Mouse (Mus musculus): ENCODE results near the gene Meis2. TPM values are rescaled to one million over a fixed set of nuclear protein-coding genes. Genes with fewer than 3 reads are reported as not detected.

The Meis2 gene
- polyA plus RNA-seq, 1 experiment from 2014 or later, result 33.1 TPM

DNA sequence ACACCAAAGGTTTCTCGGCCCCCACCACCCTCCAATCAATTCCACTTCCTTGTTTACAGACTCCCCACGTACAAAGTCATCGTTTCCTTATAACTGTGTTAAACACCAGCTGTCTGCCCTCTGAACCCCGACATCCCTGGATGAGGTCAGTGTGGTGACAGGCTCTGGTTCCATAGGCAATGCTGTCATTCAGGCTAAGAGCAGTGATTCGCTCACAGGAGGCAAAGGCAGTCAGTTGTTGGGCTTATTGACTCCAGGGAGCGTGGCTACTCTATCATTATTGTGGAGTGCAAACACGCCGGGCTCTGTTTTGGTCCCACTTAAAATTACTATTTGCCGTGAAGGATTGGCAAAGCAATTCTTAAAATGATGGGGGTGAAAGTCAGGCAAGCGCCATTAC, 182.1 kb downstream of the Meis2 start:
- no peak for DNase-seq
- TF ChIP-seq CTCF (IDR thresholded peaks at IDR 0.05; ENCODE audit: low read depth), result no peak
- no peak overlapping the region for H3K9ac ChIP-seq
- no peaks in the 10 kb centered on the region for H3K36me3 ChIP-seq (ENCODE audit: insufficient read depth)
- no peaks in the 10 kb centered on the region for H3K4me1 ChIP-seq (ENCODE audit: insufficient read depth)
- no peak overlapping the region for H3K4me3 ChIP-seq (ENCODE audit: low read depth, low read length)
- H3K27ac ChIP-seq (ENCODE audit: low read depth), result no peak overlapping the region
- no peaks in the 10 kb centered on the region for H3K9me3 ChIP-seq (ENCODE audit: low read depth, low read length)
- H3K27me3 ChIP-seq (ENCODE audit: insufficient read depth, low read length), result no peaks in the 10 kb centered on the region
- 55% methylated on average over 10 of the region's 10 CpGs for WGBS
- no peak overlapping the region for H3K4me2 ChIP-seq
- no peak for ATAC-seq (ENCODE audit: insufficient read depth)

GRCm38 (mm10) chr2:115875802-115876531, 189.7 kb downstream of the Meis2 start:
- WGBS, result 18% methylated on average over 8 of the region's 8 CpGs
- peak; percentile 68 for ATAC-seq (ENCODE audit: insufficient read depth)
- peaks cover 11% of the 10 kb centered on the region for H3K4me1 ChIP-seq (ENCODE audit: insufficient read depth)

DNA sequence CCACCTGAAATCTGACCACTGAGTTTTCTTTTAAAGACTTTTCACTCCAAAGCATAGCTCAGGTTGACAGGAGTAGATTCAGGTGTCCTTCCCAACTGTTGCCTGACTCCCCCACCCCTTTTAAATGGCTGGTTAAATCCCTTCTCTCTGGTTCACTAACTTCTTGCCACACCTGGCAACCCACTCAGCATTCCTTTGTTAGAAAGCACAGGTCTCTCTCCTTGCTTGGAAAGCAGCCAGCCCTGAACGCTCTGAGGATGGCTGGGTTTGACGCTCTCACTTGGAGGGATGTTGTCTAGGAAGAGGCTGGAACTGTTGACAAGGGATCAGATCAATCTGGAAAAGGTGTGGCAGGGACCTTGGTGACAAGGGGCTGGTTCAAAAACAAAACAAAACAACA, 192.8 kb downstream of the Meis2 start:
- whole genome bisulfite sequencing, result 40% methylated on average over 2 of the region's 2 CpGs
- Histone ChIP-seq H3K36me3 (ENCODE audit: insufficient read depth) (no peaks in the 10 kb centered on the region; the same call in none of the 2 replicates), H3K4me1 (ENCODE audit: insufficient read depth) (peaks cover 15% of the 10 kb centered on the region), H3K27me3 (ENCODE audit: insufficient read depth, low read length) (no peaks in the 10 kb centered on the region), H3K9me3 (ENCODE audit: low read depth, low read length) (no peaks in the 10 kb centered on the region), H3K4me3 (ENCODE audit: low read depth, low read length) (no peak overlapping the region), H3K9ac (no peak overlapping the region), H3K27ac (ENCODE audit: low read depth) (no peak overlapping the region), H3K4me2 (no peak overlapping the region)
- no peak for TF ChIP-seq CTCF (IDR thresholded peaks at IDR 0.05; ENCODE audit: low read depth)
- DNase-seq, result peak; percentile 71
- ATAC-seq (ENCODE audit: insufficient read depth), result peak; percentile 48

More at GRCm38 (mm10) chr2:115875802-115876531, 189.7 kb downstream of the Meis2 start:
- no peak for TF ChIP-seq CTCF (IDR thresholded peaks at IDR 0.05; ENCODE audit: low read depth)
- H3K9me3 ChIP-seq (ENCODE audit: low read depth, low read length), result no peaks in the 10 kb centered on the region
- H3K27me3 ChIP-seq (ENCODE audit: insufficient read depth, low read length), result no peaks in the 10 kb centered on the region
- DNase-seq, result peak; percentile 69
- H3K27ac ChIP-seq (ENCODE audit: low read depth), result no peak overlapping the region
- no peak overlapping the region for H3K4me2 ChIP-seq
- H3K9ac ChIP-seq, result no peak overlapping the region
- no peak overlapping the region for H3K4me3 ChIP-seq (ENCODE audit: low read depth, low read length)
- H3K36me3 ChIP-seq (ENCODE audit: insufficient read depth), result no peaks in the 10 kb centered on the region

DNA sequence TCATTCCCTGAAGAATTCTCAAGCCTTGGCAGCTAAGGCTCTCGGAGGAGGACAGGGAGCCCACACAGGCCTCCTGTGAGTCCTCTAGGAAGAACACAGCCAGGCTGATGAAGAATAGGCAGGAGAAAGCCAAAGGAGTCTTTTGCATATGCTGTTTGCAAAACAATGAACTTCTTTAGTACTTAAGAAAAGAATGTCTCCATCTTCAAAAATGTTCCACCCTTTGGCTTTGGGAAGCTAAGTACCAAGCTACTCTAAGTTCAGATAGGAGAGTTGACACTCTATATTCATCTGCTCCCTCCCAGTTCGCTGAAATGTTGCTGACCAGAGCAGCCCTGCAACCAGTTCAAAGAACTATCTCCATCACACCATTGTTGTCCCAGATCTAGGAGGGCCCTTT, 195.7 kb downstream of the Meis2 start:
- Histone ChIP-seq H3K4me3 (ENCODE audit: low read depth, low read length) (no peak overlapping the region), H3K4me1 (ENCODE audit: insufficient read depth) (peaks cover 8% of the 10 kb centered on the region), H3K9ac (no peak overlapping the region), H3K4me2 (no peak overlapping the region), H3K27me3 (ENCODE audit: insufficient read depth, low read length) (no peaks in the 10 kb centered on the region), H3K36me3 (ENCODE audit: insufficient read depth) (peaks cover 14% of the 10 kb centered on the region), H3K27ac (ENCODE audit: low read depth) (no peak overlapping the region), H3K9me3 (ENCODE audit: low read depth, low read length) (no peaks in the 10 kb centered on the region)
- ATAC-seq (ENCODE audit: insufficient read depth) (no peak), DNase-seq (no peak)
- 49% methylated on average over 2 of the region's 2 CpGs for WGBS
- TF ChIP-seq CTCF (IDR thresholded peaks at IDR 0.05; ENCODE audit: low read depth), result no peak

DNA sequence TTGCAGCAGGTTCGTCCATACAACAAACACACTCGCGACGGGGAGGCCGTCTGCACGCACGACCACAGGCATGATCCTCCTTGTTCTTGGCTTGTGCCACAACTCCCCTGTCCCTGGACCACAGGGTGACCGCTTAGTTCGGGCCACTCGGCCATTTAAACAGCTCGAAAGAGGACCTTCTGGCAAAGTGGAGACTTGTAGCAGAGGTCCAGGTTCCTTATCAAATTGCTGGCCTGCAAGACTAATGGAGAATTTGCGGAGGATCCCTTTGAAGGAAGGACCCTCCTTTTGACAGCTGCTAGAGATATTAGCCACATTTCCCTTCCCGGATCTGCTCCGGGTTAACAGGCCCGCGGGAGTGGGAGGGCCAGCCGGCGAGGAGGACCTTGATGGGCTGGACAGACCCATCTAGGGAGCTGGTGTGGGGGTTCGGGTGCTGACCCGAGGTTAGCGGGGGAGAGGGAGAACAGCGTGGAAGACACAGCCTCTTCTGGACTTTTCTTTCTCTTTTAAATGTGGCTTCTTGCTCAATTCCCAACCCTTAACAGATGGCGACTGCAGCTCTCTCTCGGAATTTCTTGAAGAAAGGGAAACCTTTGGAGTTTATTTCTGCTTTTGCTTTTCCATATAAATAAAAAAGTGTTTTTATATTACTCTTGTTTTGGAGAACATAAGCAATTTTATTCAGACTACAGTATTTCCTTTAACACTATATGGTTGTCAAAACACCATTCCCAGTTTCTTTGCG, 204.9 kb downstream of the Meis2 start:
- H3K9me3 ChIP-seq (ENCODE audit: low read depth, low read length), result no peaks in the 10 kb centered on the region
- ATAC-seq (ENCODE audit: insufficient read depth) (peak; percentile 56; the same call in 1 of the 2 replicates), DNase-seq (peak; percentile 72)
- peak overlapping the region; percentile 36; the same call in 1 of the 2 replicates for H3K27ac ChIP-seq (ENCODE audit: low read depth)
- H3K4me1 ChIP-seq (ENCODE audit: insufficient read depth), result peaks cover 5% of the 10 kb centered on the region
- H3K36me3 ChIP-seq (ENCODE audit: insufficient read depth), result 0 out of 2 replicates have a peak, but pooled peaks cover 6% of the 10 kb centered on the region
- H3K9ac ChIP-seq, result 0 out of 2 replicates have a peak overlapping the region, but pooled peaks have one; percentile 15
- peaks cover 31% of the 10 kb centered on the region for H3K27me3 ChIP-seq (ENCODE audit: insufficient read depth, low read length)
- peak overlapping the region; percentile 31 for H3K4me3 ChIP-seq (ENCODE audit: low read depth, low read length)
- TF ChIP-seq CTCF (IDR thresholded peaks at IDR 0.05; ENCODE audit: low read depth), result no peak
- H3K4me2 ChIP-seq, result peak overlapping the region; percentile 76
- WGBS, result 4% methylated on average over 25 of the region's 25 CpGs

DNA sequence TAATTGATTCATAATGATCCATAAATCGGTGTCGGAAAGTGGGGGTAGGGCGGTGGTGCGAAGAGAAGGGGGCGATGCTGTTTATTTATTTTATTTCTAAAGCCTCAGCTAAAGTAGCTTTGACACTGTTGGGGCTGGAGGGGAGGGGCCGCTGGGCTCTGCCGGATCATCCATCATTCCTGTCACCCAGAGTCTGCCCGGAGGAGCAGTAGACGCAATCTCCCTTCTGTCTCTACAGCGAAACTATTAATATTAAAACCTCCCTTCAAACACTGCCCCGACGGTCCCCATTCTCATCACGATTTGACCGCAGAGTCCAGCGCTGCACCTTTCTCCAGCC, 205.5 kb downstream of the Meis2 start:
- peak; percentile 76 for DNase-seq
- Histone ChIP-seq H3K4me3 (ENCODE audit: low read depth, low read length) (peak overlapping the region; percentile 31), H3K9me3 (ENCODE audit: low read depth, low read length) (no peaks in the 10 kb centered on the region), H3K27me3 (ENCODE audit: insufficient read depth, low read length) (peaks cover 34% of the 10 kb centered on the region), H3K4me1 (ENCODE audit: insufficient read depth) (peaks cover 5% of the 10 kb centered on the region), H3K36me3 (ENCODE audit: insufficient read depth) (0 out of 2 replicates have a peak, but pooled peaks cover 6% of the 10 kb centered on the region), H3K4me2 (peak overlapping the region; percentile 76), H3K27ac (ENCODE audit: low read depth) (peak overlapping the region; percentile 36; the same call in 1 of the 2 replicates), H3K9ac (peak overlapping the region; percentile 15; the same call in 1 of the 2 replicates)
- no peak for TF ChIP-seq CTCF (IDR thresholded peaks at IDR 0.05; ENCODE audit: low read depth)
- WGBS, result 3% methylated on average over 15 of the region's 15 CpGs
- ATAC-seq (ENCODE audit: insufficient read depth), result peak; percentile 55; the same call in 1 of the 2 replicates
